Mouse (Mus musculus) ES-Bruce4 (cell line): ENCODE data around the gene Ado.

Experiments
- CTCF ChIP-seq: IDR thresholded peaks from one replicate; pipeline ENCODE4 v1.8.1; 2011; ENCODE audit warnings: low read depth, low read length
- POLR2A ChIP-seq: IDR thresholded peaks from one replicate; pipeline ENCODE4 v1.8.1; 2011; ENCODE audit warnings: low read length; ENCODE audit not compliant: insufficient read depth

GRCm38 (mm10) chr10:67503320-67503995, 45.3 kb downstream of the Ado start:
- TF ChIP-seq POLR2A = no peak
- TF ChIP-seq CTCF = no peak
